ENCODE assay signal across 23 mouse cellular contexts in genomic region chr16:59553490-59554161, GRCm38 (mm10).
"Had no signal": no experiment of that assay in that cellular context is flagged by ENCODE, and none has a peak within 500 bp of the region (broad histone marks: within the 10 kb centered on the region; RNA-seq: fewer than 3 reads in every experiment).

No protein-coding gene starts in this region.

- H3K4me1 ChIP-seq: limb, embryonic 15.5 days; liver, embryonic 12.5 days had no signal

- H3K27ac ChIP-seq: heart, adult 2 months; heart, embryonic 13.5 days; heart, embryonic 15.5 days; hindbrain, embryonic 13.5 days; hindbrain, embryonic 15.5 days; hindbrain, postnatal 0 days; limb, embryonic 13.5 days; limb, embryonic 15.5 days; liver, embryonic 12.5 days; liver, embryonic 14.5 days had no signal

- H3K27me3 ChIP-seq: heart, embryonic 13.5 days; heart, embryonic 15.5 days; hindbrain, embryonic 13.5 days; hindbrain, embryonic 15.5 days; limb, embryonic 13.5 days; limb, embryonic 15.5 days; liver, embryonic 12.5 days had no signal

- DNase-seq: forebrain, postnatal 0 days; gastrocnemius, postnatal 14 days; gastrocnemius, postnatal 36 days; heart, adult 2 months; heart, postnatal 14 days; heart, postnatal 36 days; kidney, adult 11 months; kidney, adult 8-10 months; kidney, postnatal 25 days; layer of hippocampus, adult 9-11 months; layer of hippocampus, postnatal 36 days; left cerebral cortex, postnatal 4 days had no signal

- H3K9ac ChIP-seq: forebrain, postnatal 0 days; heart, embryonic 15.5 days; hindbrain, embryonic 13.5 days; hindbrain, embryonic 15.5 days; limb, embryonic 13.5 days; limb, embryonic 15.5 days; liver, embryonic 12.5 days; liver, embryonic 14.5 days had no signal

- H3K4me3 ChIP-seq: heart, adult 2 months; heart, embryonic 13.5 days; heart, embryonic 15.5 days; hindbrain, embryonic 13.5 days; hindbrain, embryonic 15.5 days; limb, embryonic 13.5 days; limb, embryonic 15.5 days; liver, embryonic 12.5 days had no signal

- ATAC-seq: forebrain, postnatal 0 days; hindbrain, postnatal 0 days; intestine, embryonic 16.5 days; liver, embryonic 12.5 days had no signal

- H3K36me3 ChIP-seq: hindbrain, embryonic 15.5 days; liver, embryonic 12.5 days had no signal

- H3K9me3 ChIP-seq: heart, embryonic 13.5 days; heart, embryonic 15.5 days; hindbrain, embryonic 13.5 days; hindbrain, embryonic 15.5 days; limb, embryonic 13.5 days; limb, embryonic 15.5 days had no signal

- H3K4me2 ChIP-seq: heart, embryonic 11.5 days; heart, embryonic 15.5 days; hindbrain, embryonic 13.5 days; hindbrain, embryonic 15.5 days; limb, embryonic 13.5 days; limb, embryonic 15.5 days; liver, embryonic 12.5 days had no signal
